Mouse (Mus musculus) stomach, postnatal 0 days (tissue): Measurements from ENCODE around the gene Ckap2l. TPM values are rescaled to one million over a fixed set of nuclear protein-coding genes. Genes with fewer than 3 reads are reported as not detected.

Experiments used
- ATAC-seq: fragments of 200-750 bp; cut with Nextera tagmentation; 2 replicates; pipeline ENCODE4 v1.8.0; 2017; ENCODE audit not compliant: low FRiP score, low TSS enrichment
- DNase-seq: peaks from one replicate; pipeline ENCODE4 v3.0.0-alpha.2; 2016; ENCODE audit warnings: low spot score
- H3K27ac ChIP-seq: fragments of 300-500 bp; sonication (generic); replicated peaks from 2 replicates; pipeline ENCODE4 v1.5.1; 2014; ENCODE audit warnings: mild to moderate bottlenecking, control low read depth
- H3K27me3 ChIP-seq: fragments of 300-500 bp; sonication (generic); 2 replicates; pipeline ENCODE4 v1.6.1; 2014; ENCODE audit warnings: low read length; ENCODE audit not compliant: control insufficient read depth, insufficient read depth
- H3K36me3 ChIP-seq: fragments of 300-500 bp; sonication (generic); 2 replicates; pipeline ENCODE4 v1.6.1; 2014; ENCODE audit warnings: low read length, mixed read lengths; ENCODE audit not compliant: control insufficient read depth, insufficient read depth
- H3K4me1 ChIP-seq: fragments of 300-500 bp; sonication (generic); replicated peaks from 2 replicates; pipeline ENCODE4 v1.6.1; 2014; ENCODE audit warnings: antibody characterized with exemption; ENCODE audit not compliant: control insufficient read depth, insufficient read depth
- H3K4me2 ChIP-seq: fragments of 300-500 bp; sonication (generic); replicated peaks from 2 replicates; pipeline ENCODE4 v1.6.1; 2014; ENCODE audit warnings: low read depth, mild to moderate bottlenecking, control low read depth, moderate library complexity
- H3K4me3 ChIP-seq: fragments of 300-500 bp; sonication (generic); 2 replicates; pipeline ENCODE4 v1.5.1; 2014; ENCODE audit warnings: low read depth, low read length, control low read depth
- H3K9ac ChIP-seq: fragments of 300-500 bp; sonication (generic); 2 replicates; pipeline ENCODE4 v1.6.1; 2014; ENCODE audit warnings: mild to moderate bottlenecking, low read length, control low read depth, mixed read lengths
- H3K9me3 ChIP-seq: fragments of 300-500 bp; sonication (generic); 2 replicates; pipeline ENCODE4 v1.6.1; 2016; ENCODE audit warnings: low read length; ENCODE audit not compliant: control insufficient read depth
- CTCF ChIP-seq: IDR thresholded peaks from 2 replicates; pipeline ENCODE4 v1.5.1; 2016; ENCODE audit warnings: antibody characterized with exemption, low read depth, mild to moderate bottlenecking, moderate library complexity
- EP300 ChIP-seq: optimal IDR thresholded peaks from 2 replicates; pipeline ENCODE3; 2016; ENCODE audit warnings: antibody characterized with exemption
- WGBS: fragments of 180-500 bp; shearing (Covaris S2); extraction: QIAGEN DNeasy Blood & Tissue Kit; methylation state at CpG from one replicate; pipeline ENCODE4 v1.1.7; 2014; 5-methylcytosine and 5-hydroxymethylcytosine counted together
- polyA plus RNA-seq: library from polyadenylated mRNA; unstranded; fragments of >200 nt; fragmentation: Nextera tagmentation; extraction: Ambion mirVana; gene quantifications from 2 replicates; pipeline ENCODE4 v1.2.1, GENCODE M21; 2015

Gene Ckap2l
- polyA plus RNA-seq, 1 experiment from 2014 or later = 9.8 TPM

- no peak overlapping the region for H3K4me3 ChIP-seq
- H3K9ac ChIP-seq = no peak overlapping the region
- H3K27me3 ChIP-seq = no peaks in the 10 kb centered on the region
- 78% methylated on average over 8 of the region's 9 CpGs for WGBS
- H3K4me2 ChIP-seq = no peak overlapping the region
- no peaks in the 10 kb centered on the region for H3K9me3 ChIP-seq
- no peak for TF ChIP-seq CTCF
- no peak for TF ChIP-seq EP300
- DNase-seq = no peak
- H3K36me3 ChIP-seq = peaks cover 18% of the 10 kb centered on the region
- no peak overlapping the region for H3K27ac ChIP-seq
- no peak for ATAC-seq
- H3K4me1 ChIP-seq = no peaks in the 10 kb centered on the region
Observed at GRCm38 (mm10) chr2:129270621-129271020, 26.4 kb downstream of the Ckap2l start.

GRCm38 (mm10) chr2:129269986-129270385 lies 27.0 kb downstream of the Ckap2l start:
- no peaks in the 10 kb centered on the region for H3K27me3 ChIP-seq
- TF ChIP-seq EP300 (no peak), CTCF (no peak)
- WGBS = 78% methylated on average over 5 of the region's 5 CpGs
- H3K36me3 ChIP-seq = peaks cover 18% of the 10 kb centered on the region
- H3K4me2 ChIP-seq = no peak overlapping the region
- no peak overlapping the region for H3K9ac ChIP-seq
- H3K27ac ChIP-seq = no peak overlapping the region
- no peaks in the 10 kb centered on the region for H3K4me1 ChIP-seq
- ATAC-seq (no peak), DNase-seq (no peak)
- no peak overlapping the region for H3K4me3 ChIP-seq
- H3K9me3 ChIP-seq = no peaks in the 10 kb centered on the region

- H3K27me3 ChIP-seq = no peaks in the 10 kb centered on the region
- H3K4me2 ChIP-seq = no peak overlapping the region
- no peaks in the 10 kb centered on the region for H3K4me1 ChIP-seq
- H3K9me3 ChIP-seq = no peaks in the 10 kb centered on the region
- DNase-seq = no peak
- TF ChIP-seq CTCF (no peak), EP300 (no peak)
- H3K9ac ChIP-seq = no peak overlapping the region
- ATAC-seq = no peak
- peaks cover 18% of the 10 kb centered on the region for H3K36me3 ChIP-seq
- no peak overlapping the region for H3K27ac ChIP-seq
- 93% methylated on average over 12 of the region's 12 CpGs for WGBS
- H3K4me3 ChIP-seq = no peak overlapping the region
Observed at GRCm38 (mm10) chr2:129269161-129269643, 27.8 kb downstream of the Ckap2l start.

DNA sequence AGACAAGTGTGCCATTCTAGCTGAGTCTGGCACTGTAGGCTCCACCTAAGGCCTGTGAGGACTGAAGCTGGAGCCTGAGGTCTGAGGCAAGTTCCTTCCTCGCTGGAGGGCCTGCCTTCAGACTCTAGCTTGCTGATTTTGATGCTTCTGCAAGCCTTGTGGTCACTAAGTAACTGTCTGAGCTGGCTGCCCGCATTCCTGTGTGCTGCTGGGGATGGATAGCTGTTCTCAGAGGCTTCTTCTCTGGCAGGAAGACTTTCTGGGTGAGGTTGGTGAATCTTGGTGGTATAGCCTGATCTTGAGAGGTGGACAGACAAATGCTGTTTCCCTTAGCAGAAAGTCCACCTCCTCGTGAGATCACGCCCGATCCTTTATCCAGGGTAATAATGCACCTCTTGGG lies 29.3 kb downstream of the Ckap2l start:
- ATAC-seq (no peak), DNase-seq (no peak)
- Histone ChIP-seq H3K36me3 (peaks cover 11% of the 10 kb centered on the region), H3K4me3 (no peak overlapping the region), H3K27ac (no peak overlapping the region), H3K4me1 (no peaks in the 10 kb centered on the region), H3K9ac (no peak overlapping the region), H3K9me3 (no peaks in the 10 kb centered on the region), H3K4me2 (no peak overlapping the region), H3K27me3 (no peaks in the 10 kb centered on the region)
- 92% methylated on average over 5 of the region's 5 CpGs for WGBS
- no peak for TF ChIP-seq CTCF
- no peak for TF ChIP-seq EP300

DNA sequence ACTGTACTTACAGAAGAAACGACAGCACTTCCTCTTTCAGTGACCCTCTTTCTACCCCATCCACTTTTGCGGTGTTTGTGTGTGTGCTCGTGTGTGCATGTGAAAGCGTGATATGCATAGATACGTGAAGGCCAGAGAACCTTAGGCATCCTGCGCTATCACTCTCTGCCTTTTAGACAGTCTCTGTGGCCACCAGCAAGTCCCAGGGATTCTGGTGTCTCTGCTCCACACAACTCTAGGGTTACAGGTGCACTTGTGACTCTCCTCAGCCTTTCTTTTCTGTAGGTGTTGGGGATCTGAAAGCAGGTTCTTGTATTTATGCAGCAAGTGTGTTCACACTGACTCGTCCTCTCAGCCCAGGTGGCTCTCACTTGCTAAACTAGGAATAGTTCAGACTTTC lies 31.7 kb downstream of the Ckap2l start:
- H3K27me3 ChIP-seq = no peaks in the 10 kb centered on the region
- TF ChIP-seq EP300 (no peak), CTCF (no peak)
- no peak overlapping the region for H3K4me2 ChIP-seq
- DNase-seq (no peak), ATAC-seq (no peak)
- peaks cover 5% of the 10 kb centered on the region for H3K36me3 ChIP-seq
- no peak overlapping the region for H3K27ac ChIP-seq
- no peak overlapping the region for H3K4me3 ChIP-seq
- WGBS = 94% methylated on average over 7 of the region's 7 CpGs
- no peak overlapping the region for H3K9ac ChIP-seq
- no peaks in the 10 kb centered on the region for H3K9me3 ChIP-seq
- H3K4me1 ChIP-seq = no peaks in the 10 kb centered on the region

GRCm38 (mm10) chr2:129263073-129263472 lies 33.9 kb downstream of the Ckap2l start:
- Histone ChIP-seq H3K27ac (no peak overlapping the region), H3K4me1 (no peaks in the 10 kb centered on the region), H3K27me3 (no peaks in the 10 kb centered on the region), H3K9me3 (no peaks in the 10 kb centered on the region), H3K9ac (no peak overlapping the region), H3K4me2 (no peak overlapping the region), H3K4me3 (no peak overlapping the region), H3K36me3 (no peaks in the 10 kb centered on the region; the same call in 1 of the 2 replicates)
- no peak for DNase-seq
- 57% methylated on average over 5 of the region's 5 CpGs for WGBS
- no peak for ATAC-seq
- TF ChIP-seq CTCF (no peak), EP300 (no peak)
